Mouse (Mus musculus) kidney, postnatal 25 days (tissue): Measurements from ENCODE around the gene Nrip3.

Experiments used
- DNase-seq, 2 experiments: peaks; one replicate each; pipeline ENCODE4 v3.0.0; 2021; ENCODE audit warnings: mixed read lengths in 2 of 2

Gene Nrip3

DNA sequence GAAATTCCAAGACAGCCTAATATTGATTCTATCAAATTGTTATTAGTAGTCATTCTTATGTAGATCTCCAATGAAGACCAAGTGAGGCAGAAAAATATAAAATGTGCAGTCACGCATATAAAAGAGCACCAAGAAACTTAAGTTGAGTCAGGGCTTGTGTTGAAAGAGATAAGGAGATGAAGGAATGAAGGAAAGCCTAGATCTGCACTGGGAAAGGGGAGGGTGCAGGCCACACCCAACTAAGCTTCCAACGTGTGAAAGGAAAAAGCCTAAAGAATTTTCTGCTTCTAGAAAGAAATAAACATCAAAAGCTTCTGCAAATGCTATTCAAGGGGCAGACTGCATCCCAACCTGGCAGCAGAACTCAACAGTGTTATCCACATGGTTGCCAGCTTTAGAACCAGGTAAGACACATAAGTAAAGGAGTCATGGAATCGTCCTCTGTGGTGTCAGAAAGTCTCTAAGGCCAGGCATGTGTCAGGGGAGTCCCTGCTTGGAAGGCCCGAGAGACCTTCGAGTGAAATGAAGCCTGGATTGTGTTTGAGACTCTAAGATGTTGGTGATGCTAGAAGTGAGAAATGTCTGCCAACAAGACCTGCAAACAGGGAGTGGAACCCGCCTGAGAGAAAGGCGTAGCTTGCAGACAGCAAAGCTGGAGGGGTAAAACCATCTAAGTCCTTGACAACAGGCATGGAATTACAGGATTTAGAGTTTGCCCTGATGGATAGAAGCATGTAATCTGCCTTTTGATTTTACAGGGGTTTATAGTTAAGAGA is 14.1 kb downstream of the Nrip3 start:
- DNase-seq = no peak

DNA sequence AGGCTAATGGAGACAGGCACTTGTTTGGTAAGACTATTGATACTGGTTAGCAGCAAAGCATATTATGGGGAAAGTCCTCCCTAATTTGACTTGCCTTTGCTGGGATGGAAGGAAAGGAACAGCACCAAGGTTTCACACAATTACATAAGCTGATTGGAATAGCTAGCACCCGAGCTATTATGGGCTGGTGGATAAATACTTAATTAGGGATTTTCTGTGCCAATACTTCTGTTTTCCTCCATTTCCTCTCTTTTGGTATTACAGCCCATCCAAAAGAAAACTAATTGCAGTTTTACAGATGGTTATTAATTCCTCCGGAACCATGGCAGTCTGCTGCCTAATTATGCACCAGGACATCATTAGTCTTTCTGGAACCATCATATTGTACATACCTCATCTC is 17.8 kb downstream of the Nrip3 start:
- DNase-seq = no peak

DNA sequence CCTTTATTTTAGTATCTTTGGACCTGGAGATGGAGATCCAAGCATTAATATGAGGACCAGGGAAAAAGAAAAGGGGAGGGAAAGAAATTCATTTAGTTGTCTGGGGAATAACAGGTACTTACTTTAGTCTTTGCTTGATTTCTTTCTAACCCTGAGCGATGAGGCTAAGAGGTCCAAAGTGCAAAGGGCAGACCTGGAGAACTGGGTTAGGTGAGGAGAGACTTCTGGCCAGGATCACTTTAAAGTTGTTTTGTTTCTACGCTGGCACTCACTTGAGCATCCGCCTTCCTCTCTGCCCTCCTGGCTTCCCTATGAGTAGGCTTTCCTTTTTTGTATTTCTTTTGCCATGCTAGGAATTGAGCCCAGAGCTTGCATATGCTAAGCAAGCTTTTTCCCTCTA is 25.5 kb downstream of the Nrip3 start:
- DNase-seq = peak; percentile 65 to 67

DNA sequence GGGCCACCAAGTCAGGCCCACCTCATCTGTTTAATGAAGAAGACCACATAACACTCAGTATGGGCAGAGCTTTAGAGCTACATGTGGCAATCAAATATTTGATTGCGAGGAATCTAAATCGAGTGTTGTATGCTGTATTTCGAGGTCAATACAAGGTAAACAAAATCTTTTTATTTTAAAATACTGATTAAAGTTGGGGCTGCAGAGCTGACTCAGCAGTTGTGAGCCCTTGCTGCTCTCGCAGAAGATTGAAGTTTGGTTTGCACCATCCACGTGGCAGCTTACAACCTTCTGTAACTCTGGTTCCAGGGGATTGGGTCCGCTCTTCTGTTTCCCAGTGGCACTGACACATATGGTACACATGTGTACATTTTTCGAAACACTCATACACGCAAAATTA is 27.8 kb downstream of the Nrip3 start:
- no peak for DNase-seq

DNA sequence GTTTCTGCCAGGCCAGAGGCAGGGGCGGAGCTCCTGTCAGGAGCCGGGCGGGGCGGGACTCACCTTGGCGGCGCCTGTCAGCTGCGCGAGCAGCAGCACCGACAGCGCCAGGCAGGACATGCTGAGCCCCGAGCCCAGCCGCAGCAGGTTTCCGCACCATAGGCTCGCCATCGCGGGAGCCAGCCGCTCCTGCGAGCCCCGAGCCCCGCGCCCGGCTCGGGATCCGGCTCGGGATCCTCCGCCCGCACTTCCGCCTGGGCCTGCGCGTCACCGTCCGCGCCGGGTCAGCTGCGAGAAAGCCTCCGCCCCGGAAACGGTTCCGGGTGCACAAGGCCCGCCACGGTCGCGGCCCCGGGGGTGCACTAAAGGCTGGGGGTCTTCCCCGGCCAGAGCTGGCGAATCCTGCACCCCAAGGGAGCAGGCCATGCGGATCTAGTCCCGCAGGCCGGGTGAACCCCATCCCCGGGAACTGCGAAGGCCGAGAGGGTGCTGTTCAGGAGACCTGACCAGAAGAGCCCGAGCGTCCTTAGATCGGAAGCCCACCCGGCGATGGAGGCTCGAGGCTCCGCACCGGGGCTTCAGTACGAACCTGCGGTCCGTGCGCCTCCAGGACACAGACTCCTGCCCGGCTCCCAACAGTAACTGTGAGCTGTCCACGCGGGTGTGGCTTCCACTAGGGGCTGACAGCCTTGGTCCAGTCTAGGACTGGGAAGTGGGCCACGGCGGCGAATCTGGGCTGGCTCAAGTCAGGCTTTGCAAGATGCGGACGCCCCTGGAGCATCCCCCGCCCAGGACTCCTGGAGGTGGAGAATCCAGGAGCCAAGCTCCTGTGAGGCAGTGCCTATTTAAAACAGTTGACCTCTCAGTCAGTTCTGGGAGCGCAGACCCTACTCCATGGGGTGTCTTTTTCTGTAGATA is 29.6 kb downstream of the Nrip3 start, which contains the start of gene Tmem9b:
TSS of gene Tmem9b (minus strand) at position 868 of the 918 bp plus-strand sequence.
- peak; percentile 83 to 92 for DNase-seq

DNA sequence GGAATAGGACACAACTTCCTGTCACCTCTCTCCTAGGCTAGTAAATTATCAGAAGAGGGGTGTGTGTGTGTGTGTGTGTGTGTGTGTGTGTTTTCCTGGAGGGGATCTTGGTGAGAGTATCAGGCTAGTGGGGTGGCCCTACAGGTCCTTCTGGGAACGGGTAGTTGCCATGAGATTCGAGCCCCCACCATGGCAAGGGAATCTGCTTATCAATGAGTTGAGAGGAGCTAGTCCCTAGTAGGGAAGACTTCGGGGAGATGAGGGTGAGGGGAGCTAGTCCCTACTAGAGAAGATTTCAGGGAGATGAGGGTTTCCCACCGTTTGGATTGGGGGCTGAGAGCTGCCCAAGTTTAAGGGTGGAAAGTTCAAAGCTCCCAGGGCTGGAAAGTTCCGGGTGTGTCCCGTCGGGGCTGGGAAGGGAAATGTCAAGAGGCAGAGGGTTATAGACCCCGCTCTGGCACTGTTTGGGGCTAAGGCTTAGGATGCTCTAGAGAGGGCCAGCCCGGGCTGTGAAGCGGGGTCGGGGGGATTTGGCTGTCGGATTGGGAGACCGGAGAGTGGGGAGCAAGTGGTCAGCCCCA is 30.3 kb downstream of the Nrip3 start:
- DNase-seq = peak; percentile 32 to 39

DNA sequence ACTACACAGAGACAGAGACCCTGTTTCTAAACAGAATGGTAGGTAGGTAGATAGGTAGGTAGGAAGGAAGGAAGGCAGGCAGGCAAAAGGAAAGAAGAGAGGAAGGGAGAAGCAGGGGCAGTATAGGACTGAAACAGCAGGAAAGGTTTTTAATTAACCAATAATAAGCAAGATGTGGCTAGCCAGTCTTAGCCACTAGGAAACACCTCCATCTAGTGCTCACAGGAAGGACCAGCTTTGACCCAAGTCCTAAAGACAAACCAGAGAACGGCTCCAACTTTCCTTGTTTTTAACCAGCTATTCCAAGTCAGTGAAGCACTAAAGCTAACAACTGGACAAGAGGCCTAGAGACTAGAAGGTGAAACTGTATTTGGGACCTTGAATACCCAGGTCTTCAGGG is 34.1 kb downstream of the Nrip3 start:
- no peak for DNase-seq

DNA sequence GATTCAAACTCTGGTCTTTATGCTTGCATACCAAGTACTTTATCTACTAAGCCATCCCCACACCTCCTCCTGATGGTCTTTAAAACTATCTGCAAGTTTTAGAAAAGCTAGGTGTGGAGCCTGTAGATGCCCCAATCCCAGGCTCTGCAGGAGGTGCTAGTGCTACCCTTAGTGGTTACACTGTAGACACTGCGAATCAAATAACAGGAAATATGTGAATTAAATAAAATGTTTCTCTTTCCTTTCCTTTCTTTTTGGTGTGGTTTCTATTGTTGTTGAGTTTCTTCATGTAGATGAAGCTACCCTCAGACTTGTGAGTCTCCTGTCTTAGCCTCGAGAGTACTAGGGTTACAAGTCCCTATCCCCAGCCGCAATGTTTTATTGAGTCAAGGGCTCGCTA is 40.1 kb downstream of the Nrip3 start:
- no peak for DNase-seq

DNA sequence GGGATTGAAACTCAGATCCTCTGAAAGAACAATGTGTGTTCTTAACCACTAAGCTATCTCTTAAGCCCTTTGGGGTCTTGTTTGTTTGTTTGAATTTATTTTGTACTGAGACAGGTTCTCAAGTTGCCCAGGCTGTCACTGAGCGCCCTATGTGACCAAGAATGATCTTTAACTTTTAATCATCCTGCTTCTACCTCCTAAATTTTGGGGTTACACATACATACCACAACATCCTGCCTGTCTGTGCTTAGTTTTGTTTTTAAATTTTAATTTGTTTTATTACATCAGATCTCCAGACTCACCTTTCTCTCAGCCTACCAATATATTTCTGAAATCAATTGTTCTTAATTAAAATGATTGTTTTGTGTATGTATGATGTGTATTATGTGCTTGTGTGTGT is 40.8 kb downstream of the Nrip3 start:
- no peak for DNase-seq

DNA sequence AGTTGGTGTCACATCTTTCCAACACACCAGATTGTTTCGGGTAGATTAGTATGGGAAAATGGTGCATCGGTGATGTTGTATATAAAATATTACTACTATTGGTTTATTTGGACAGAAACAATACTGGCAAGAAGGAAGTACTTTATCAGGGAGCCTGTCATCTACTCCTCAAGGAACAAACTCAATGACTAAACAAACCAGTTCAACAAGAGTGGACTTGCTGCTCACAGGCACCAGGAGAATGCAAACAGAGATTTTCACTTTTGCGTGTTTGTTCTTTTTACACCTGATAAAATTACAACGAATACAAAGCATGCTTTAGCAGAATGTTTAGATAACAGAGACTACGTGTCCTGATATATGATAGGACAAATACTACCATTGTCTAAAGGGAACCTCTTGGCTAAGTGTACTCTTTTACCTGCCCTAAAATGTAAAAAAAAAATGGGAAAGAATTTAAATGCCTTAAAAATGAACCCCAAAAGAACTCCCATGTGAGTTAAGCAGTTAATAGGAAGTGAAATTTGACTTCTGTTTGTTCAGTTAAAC is 41.9 kb downstream of the Nrip3 start:
- no peak for DNase-seq

DNA sequence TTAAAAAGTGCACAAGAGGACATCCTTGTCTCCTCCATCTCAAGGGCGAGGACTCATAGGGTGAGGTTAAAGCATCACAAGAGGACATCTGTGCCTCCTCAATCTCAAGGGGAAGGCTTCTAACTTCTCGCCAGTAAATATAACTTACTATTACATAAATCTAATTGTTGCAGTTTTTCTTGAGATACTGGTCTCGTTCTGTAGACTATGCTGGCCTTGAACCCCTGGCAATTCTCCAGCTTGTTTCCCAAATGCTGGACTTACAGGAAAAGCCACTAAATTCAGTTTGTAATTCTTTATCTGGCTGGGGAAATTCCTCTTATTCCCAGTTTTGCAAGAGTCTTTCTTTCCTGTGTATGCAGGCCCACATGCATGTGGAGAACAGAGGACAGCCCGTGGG is 47.0 kb downstream of the Nrip3 start:
- DNase-seq = peak; percentile 49 to 57

DNA sequence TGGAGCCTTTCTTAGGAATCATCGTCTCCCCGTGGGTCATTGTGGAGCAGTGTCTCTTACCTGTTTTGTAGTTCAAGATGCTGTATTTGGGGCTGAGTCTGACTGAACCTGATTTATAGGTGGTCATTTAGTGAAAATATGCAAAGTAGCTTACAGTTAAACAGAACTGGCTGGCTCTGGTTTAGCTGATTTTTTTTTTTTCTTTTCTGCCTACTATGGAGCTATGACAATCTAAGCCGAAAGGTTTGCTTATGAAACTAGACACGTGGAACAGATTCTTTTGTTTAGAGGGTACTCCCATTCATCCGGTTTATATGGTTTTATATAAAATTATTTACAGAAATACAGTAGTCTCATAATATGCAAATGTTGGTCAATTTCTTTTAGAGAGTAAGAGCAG is 50.2 kb downstream of the Nrip3 start, which contains the start of gene Ascl3:
TSS of gene Ascl3 (minus strand) at position 101 of the 400 bp plus-strand sequence.
- DNase-seq = no peak

DNA sequence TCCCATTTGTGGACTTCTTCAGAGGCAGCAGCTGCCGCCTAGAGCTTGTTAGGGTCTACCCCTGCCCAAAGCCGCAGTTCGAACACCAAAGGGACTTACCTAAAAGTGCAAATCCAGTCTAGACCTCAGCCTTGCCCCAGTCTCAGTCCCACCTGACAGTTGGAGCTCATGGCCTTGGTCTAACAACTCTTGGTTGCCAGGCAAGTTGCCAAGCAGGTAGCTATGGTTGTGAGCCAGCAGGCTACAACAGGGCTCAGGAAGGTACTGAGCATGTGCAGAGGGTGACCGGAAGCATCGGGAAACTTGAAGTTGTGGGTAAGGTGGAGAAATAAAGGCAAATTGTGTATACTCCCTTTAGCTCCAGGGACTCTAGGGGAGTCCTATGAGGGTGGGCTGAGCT is 58.1 kb downstream of the Nrip3 start, which contains the start of gene BC051019:
TSS of gene BC051019 (minus strand) at position 154 of the 400 bp plus-strand sequence.
- no peak for DNase-seq

DNA sequence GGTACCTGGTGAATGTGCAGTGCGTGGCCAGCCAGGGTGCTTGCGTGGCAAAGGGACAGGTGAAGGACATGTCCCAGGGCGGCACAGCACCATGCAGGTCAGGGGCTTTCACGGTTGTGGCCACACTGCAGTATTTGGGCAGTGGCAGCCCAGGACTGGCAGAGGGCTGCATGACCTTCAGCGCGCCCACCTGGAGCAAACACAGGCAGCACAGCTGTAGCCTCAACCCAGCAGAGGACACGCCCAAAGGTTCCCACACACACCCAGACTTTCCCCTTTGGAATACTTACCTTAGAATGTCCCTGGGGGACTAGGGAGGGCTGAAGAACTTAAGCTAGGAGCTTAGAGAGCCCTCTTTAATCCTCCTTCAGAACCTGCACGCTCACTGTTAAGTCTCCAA is 58.7 kb downstream of the Nrip3 start:
- no peak for DNase-seq

DNA sequence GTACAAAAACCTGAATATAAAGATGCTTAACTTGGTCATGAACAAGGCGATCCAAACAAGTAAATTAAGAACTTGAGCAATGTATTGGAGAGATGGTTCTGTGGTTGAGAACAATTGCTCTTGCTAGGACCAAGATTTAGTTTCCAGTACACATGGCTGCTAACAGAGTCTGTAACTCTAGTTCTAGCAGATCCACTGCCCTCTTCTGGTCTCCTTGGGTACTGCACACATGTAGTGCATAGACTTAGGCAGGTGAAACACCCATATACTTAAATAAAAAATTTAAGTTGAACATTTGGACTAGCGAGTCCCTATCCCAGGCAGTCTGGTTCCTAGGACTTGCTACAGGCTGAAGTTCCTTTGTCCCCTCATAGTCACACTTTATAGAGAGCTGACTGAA is 59.2 kb downstream of the Nrip3 start:
- peak in 1 of 2 experiments; percentile 30 for DNase-seq

DNA sequence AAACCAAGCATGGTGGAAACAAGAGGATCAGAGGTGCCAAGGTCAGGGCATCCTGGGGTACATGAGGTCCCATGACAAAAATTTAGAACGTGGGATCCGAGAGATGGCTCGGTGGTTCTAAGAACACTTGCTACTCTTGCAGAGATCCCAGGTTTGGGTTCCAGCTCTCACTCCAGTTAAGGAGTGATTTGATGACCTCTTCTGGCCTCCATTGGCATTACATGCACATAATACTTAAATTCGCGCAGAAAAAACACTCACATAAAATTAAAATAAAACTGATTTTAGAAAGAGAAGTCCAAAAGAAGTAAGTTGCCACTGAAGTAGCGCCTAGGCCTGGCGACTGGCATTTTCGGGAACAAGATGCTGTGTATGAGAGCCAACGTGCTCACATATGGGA is 62.5 kb downstream of the Nrip3 start:
- DNase-seq = peak in 1 of 2 experiments; percentile 70

DNA sequence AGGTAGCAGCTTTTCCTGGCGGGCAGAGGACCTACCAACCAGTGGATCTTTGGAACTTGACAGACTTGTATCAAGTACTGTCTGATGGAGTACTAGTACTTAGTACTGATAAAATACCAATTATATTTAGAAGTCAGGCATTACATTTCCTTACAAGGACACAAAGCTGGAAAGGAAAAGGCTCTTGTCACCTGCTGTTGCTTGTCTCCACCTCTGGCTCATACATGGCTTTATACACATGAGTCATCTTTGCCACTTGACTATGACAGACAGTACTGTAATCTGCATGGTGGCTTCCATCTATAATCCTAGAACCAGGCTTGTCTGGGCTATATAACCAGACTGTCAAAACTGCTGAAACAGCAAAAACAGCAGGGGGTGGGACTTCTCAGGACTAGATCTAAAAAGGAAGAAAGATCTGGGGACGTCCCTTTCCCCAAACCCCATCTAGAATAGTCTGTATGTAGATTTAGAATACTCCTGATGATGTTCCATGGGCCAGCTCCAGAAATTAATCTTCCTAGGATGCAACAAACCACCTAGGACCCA is 68.3 kb downstream of the Nrip3 start:
- no peak for DNase-seq

DNA sequence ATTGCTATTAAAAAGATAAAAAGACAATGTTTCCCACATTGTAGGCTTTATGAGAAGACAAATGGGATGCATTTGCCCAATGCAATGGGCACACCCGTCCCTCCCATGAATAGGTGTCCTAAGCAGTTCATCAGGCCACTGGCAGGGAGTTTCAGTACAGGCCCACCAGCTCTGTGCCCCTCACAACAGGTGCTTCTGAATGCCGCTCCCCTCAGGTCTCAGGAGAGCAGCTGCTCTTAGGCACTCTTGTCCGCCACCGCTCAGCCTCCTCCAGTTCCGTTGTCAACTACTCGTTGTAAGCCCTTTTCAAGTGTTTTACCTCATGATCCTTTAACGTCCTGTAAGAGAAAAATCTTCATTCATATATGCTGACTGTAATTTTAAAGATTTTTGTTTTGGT is 69.6 kb downstream of the Nrip3 start:
- no peak for DNase-seq

DNA sequence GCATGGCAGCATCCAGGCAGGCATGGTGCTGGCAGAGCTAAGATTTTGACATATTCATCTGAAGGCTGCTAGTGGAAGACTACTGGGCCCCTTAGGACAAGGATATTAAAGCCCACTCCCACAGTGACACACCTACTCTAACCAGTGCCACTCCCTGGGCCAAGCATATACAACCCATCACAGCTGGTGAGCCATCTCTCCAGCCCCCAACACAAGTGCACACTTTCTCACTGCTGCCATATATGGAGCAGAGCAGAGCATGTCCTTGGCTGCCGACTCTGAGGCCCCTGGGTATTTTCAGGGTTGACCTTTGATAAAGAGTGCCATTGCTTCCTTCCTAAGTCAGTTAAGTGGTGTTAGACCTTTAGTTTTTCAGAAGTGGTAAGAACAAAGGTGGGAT is 71.8 kb downstream of the Nrip3 start:
- no peak for DNase-seq

DNA sequence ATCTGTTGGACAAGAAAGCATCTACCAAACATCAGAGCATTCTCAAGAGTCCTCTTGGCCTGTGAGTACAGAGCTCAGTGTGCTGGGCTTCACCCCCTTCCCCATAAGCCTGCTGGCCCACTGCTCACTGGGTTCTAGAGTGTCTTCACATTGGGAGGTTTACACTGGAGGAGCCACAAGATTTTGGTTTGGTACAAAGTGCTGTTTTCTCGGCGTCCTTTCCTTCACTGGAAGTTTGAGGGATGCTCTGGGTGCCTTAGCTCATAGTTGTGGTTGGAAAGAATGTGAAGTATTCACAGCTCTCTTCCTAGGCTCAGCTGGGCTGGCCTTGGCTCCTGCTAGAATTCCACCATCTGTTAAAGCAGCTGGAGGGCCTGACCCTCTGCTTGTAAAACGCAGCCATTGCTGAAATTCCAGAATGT is 72.9 kb downstream of the Nrip3 start:
- DNase-seq = peak; percentile 54 to 74
